Mouse (Mus musculus) stomach, embryonic 16.5 days (tissue): Measurements from ENCODE around the gene Ppp2r2c. TPM values are rescaled to one million over a fixed set of nuclear protein-coding genes. Genes with fewer than 3 reads are reported as not detected.

Source experiments
- ATAC-seq: fragments of 200-750 bp; cut with Nextera tagmentation; 2 replicates; pipeline ENCODE4 v1.8.0; 2017; ENCODE audit warnings: moderate number of reproducible peaks, moderate TSS enrichment; ENCODE audit not compliant: insufficient read depth, low FRiP score
- H3K27ac ChIP-seq: fragments of 300-500 bp; sonication (generic); 2 replicates; pipeline ENCODE4 v1.5.1; 2014; ENCODE audit warnings: low read length
- H3K27me3 ChIP-seq: fragments of 300-500 bp; sonication (generic); 2 replicates; pipeline ENCODE4 v1.6.1; 2014; ENCODE audit warnings: low read length, control low read depth, mixed read lengths; ENCODE audit not compliant: control insufficient read depth, insufficient read depth
- H3K36me3 ChIP-seq: fragments of 300-500 bp; sonication (generic); 2 replicates; pipeline ENCODE4 v1.6.1; 2014; ENCODE audit warnings: low read length; ENCODE audit not compliant: control insufficient read depth, insufficient read depth
- H3K4me1 ChIP-seq: fragments of 300-500 bp; sonication (generic); 2 replicates; pipeline ENCODE4 v1.6.1; 2014; ENCODE audit warnings: low read length, control low read depth, mixed read lengths; ENCODE audit not compliant: control insufficient read depth, insufficient read depth
- H3K4me2 ChIP-seq: fragments of 300-500 bp; sonication (generic); 2 replicates; pipeline ENCODE4 v1.6.1; 2014; ENCODE audit warnings: low read depth, low read length, mixed read lengths
- H3K4me3 ChIP-seq: fragments of 300-500 bp; sonication (generic); replicated peaks from 2 replicates; pipeline ENCODE4 v1.5.1; 2014; ENCODE audit warnings: mild to moderate bottlenecking, low read length
- H3K9ac ChIP-seq: fragments of 300-500 bp; sonication (generic); 2 replicates; pipeline ENCODE4 v1.6.1; 2014; ENCODE audit warnings: low read length
- H3K9me3 ChIP-seq: fragments of 300-500 bp; sonication (generic); replicated peaks from 2 replicates; pipeline ENCODE4 v1.6.1; 2016; ENCODE audit warnings: low read length, control low read depth; ENCODE audit not compliant: control insufficient read depth
- WGBS: fragments of 180-500 bp; shearing (Covaris S2); extraction: QIAGEN DNeasy Blood & Tissue Kit; methylation state at CpG from one replicate; pipeline ENCODE4 v1.1.7; 2014; 5-methylcytosine and 5-hydroxymethylcytosine counted together
- polyA plus RNA-seq: library from polyadenylated mRNA; unstranded; fragments of >200 nt; fragmentation: Nextera tagmentation; extraction: Ambion mirVana; gene quantifications from 2 replicates; pipeline ENCODE4 v1.2.1, GENCODE M21; 2015

Ppp2r2c gene
- polyA plus RNA-seq, 1 experiment from 2014 or later = 0.63 TPM

DNA sequence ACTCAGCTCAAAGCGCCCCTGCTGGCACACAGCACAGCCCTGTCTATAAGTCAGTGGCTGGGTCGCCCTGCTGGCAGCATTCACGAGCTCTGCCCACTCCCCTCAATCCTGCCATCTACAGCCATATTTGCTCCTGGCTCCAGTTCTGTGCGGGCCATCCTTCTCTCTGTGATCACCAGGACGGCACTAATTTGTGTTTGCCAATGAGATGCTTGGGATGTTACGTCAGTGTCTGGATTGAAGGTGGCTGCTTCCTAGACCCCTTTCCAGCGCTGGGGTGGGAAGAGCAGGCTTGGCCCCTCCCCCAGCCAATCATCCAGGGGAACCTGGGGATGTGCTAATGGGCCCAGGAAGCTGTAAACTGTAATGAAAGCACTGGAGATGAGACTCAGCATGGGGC, 42.7 kb downstream of the Ppp2r2c start:
- no peaks in the 10 kb centered on the region for H3K4me1 ChIP-seq
- H3K4me2 ChIP-seq = no peak overlapping the region
- H3K27me3 ChIP-seq = no peaks in the 10 kb centered on the region; the same call in 1 of the 2 replicates
- no peak overlapping the region for H3K4me3 ChIP-seq
- 20% methylated on average over 7 of the region's 7 CpGs for WGBS
- H3K36me3 ChIP-seq = no peaks in the 10 kb centered on the region
- H3K9ac ChIP-seq = no peak overlapping the region
- H3K27ac ChIP-seq = no peak overlapping the region
- ATAC-seq = no peak
- no peaks in the 10 kb centered on the region for H3K9me3 ChIP-seq

GRCm38 (mm10) chr5:36911759-36912352, 43.5 kb downstream of the Ppp2r2c start:
- Histone ChIP-seq H3K36me3 (no peaks in the 10 kb centered on the region), H3K9me3 (no peaks in the 10 kb centered on the region), H3K9ac (no peak overlapping the region), H3K27ac (no peak overlapping the region), H3K4me3 (no peak overlapping the region), H3K4me2 (no peak overlapping the region), H3K27me3 (no peaks in the 10 kb centered on the region; the same call in 1 of the 2 replicates), H3K4me1 (no peaks in the 10 kb centered on the region)
- ATAC-seq = no peak
- 60% methylated on average over 11 of the region's 11 CpGs for WGBS

GRCm38 (mm10) chr5:36912602-36913310, 44.4 kb downstream of the Ppp2r2c start:
- H3K36me3 ChIP-seq = no peaks in the 10 kb centered on the region
- no peaks in the 10 kb centered on the region; the same call in 1 of the 2 replicates for H3K27me3 ChIP-seq
- no peak for ATAC-seq
- H3K9ac ChIP-seq = no peak overlapping the region
- no peaks in the 10 kb centered on the region for H3K9me3 ChIP-seq
- 57% methylated on average over 14 of the region's 14 CpGs for WGBS
- H3K4me1 ChIP-seq = no peaks in the 10 kb centered on the region
- H3K4me2 ChIP-seq = no peak overlapping the region
- H3K27ac ChIP-seq = no peak overlapping the region
- no peak overlapping the region for H3K4me3 ChIP-seq

GRCm38 (mm10) chr5:36915256-36915655, 46.9 kb downstream of the Ppp2r2c start:
- no peak for ATAC-seq
- Histone ChIP-seq H3K36me3 (no peaks in the 10 kb centered on the region), H3K4me1 (no peaks in the 10 kb centered on the region), H3K4me3 (no peak overlapping the region), H3K4me2 (no peak overlapping the region), H3K27me3 (no peaks in the 10 kb centered on the region; the same call in 1 of the 2 replicates), H3K9ac (no peak overlapping the region), H3K27ac (no peak overlapping the region), H3K9me3 (no peaks in the 10 kb centered on the region)
- 67% methylated on average over 3 of the region's 3 CpGs for WGBS

DNA sequence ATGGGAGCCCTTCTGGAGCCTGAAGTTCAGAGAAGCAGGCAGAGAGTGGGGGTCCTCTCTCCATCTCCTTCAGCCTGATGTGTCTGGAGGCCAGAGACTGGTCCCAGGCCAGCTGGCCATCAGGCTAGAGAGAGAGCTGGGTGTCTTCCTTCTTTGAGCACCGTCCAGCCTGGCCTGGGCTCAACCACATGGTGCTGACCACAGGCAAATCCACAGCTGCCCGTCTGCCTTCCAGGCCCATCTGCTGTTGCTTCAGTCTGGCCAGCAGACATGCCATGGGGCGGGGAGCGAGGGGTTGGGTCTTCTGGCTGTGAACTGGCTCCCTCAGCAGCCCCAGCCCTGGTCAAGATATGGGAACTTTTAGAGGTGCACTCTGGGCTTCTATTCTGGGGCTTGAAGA, 48.3 kb downstream of the Ppp2r2c start:
- H3K9ac ChIP-seq = no peak overlapping the region
- H3K36me3 ChIP-seq = no peaks in the 10 kb centered on the region
- no peaks in the 10 kb centered on the region; the same call in 1 of the 2 replicates for H3K27me3 ChIP-seq
- H3K9me3 ChIP-seq = no peaks in the 10 kb centered on the region
- 72% methylated on average over 4 of the region's 4 CpGs for WGBS
- ATAC-seq = no peak
- no peaks in the 10 kb centered on the region for H3K4me1 ChIP-seq
- H3K27ac ChIP-seq = no peak overlapping the region
- H3K4me3 ChIP-seq = no peak overlapping the region
- no peak overlapping the region for H3K4me2 ChIP-seq

- no peak for ATAC-seq
- Histone ChIP-seq H3K9me3 (no peaks in the 10 kb centered on the region), H3K9ac (no peak overlapping the region), H3K4me1 (no peaks in the 10 kb centered on the region), H3K4me3 (no peak overlapping the region), H3K27ac (no peak overlapping the region), H3K4me2 (no peak overlapping the region), H3K36me3 (no peaks in the 10 kb centered on the region), H3K27me3 (no peaks in the 10 kb centered on the region; the same call in 1 of the 2 replicates)
- 71% methylated on average over 4 of the region's 4 CpGs for WGBS
Observed at GRCm38 (mm10) chr5:36917245-36917644, 48.9 kb downstream of the Ppp2r2c start.

DNA sequence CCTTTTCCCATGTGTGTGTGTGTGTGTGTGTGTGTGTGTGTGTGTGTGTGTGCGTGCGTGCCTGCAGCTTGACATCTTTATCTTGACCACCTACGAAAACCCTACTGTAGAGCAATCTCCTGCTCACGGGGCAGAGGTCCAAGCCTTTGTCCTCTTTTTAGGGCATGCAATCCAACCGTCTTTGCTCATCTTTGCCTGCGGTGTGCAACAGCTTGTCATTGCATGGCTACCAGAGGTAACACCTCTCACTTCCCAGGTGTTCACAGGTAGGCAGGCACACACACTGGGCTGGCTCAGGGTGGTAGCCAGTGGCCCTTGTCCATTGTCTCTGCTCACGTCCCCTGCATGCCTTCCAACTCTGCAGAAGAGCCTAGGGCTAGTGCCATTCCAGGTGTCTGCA, 49.7 kb downstream of the Ppp2r2c start:
- Histone ChIP-seq H3K27me3 (no peaks in the 10 kb centered on the region), H3K27ac (no peak overlapping the region), H3K9me3 (no peaks in the 10 kb centered on the region), H3K4me1 (no peaks in the 10 kb centered on the region), H3K9ac (no peak overlapping the region), H3K4me2 (no peak overlapping the region), H3K4me3 (no peak overlapping the region), H3K36me3 (no peaks in the 10 kb centered on the region)
- WGBS = 80% methylated on average over 7 of the region's 7 CpGs
- no peak for ATAC-seq

DNA sequence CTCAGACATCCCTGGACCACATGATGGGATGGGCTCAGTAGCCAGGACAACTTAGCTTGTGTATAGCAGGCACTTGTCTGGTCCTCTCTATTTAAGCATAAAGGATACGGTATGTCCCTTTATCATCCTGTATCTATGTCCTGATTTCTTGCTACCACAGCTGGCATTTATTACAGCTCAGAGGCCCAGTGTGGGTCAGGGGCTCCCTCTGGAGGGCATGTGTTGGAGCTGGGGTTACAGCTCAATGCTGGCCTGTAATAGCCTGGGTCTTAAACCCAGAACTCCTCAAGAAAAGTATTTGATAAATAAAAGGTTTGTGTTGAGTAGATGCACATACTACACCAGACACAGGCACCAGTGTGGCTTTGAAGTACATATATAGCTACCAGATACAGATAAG, 51.8 kb downstream of the Ppp2r2c start:
- 48% methylated on average over 1 of the region's 1 CpGs for WGBS
- no peak overlapping the region for H3K4me2 ChIP-seq
- H3K27me3 ChIP-seq = no peaks in the 10 kb centered on the region
- ATAC-seq = no peak
- no peaks in the 10 kb centered on the region for H3K36me3 ChIP-seq
- no peaks in the 10 kb centered on the region for H3K4me1 ChIP-seq
- H3K9ac ChIP-seq = no peak overlapping the region
- H3K4me3 ChIP-seq = no peak overlapping the region
- no peak overlapping the region for H3K27ac ChIP-seq
- H3K9me3 ChIP-seq = no peaks in the 10 kb centered on the region

GRCm38 (mm10) chr5:36921871-36922270, 53.6 kb downstream of the Ppp2r2c start:
- Histone ChIP-seq H3K27me3 (no peaks in the 10 kb centered on the region), H3K4me3 (no peak overlapping the region), H3K27ac (no peak overlapping the region), H3K9me3 (no peaks in the 10 kb centered on the region), H3K36me3 (no peaks in the 10 kb centered on the region), H3K4me2 (no peak overlapping the region), H3K9ac (no peak overlapping the region), H3K4me1 (no peaks in the 10 kb centered on the region)
- ATAC-seq = no peak
- 94% methylated on average over 1 of the region's 1 CpGs for WGBS
